Mouse (Mus musculus): Measurements from ENCODE around the gene Taf1d.

DNA sequence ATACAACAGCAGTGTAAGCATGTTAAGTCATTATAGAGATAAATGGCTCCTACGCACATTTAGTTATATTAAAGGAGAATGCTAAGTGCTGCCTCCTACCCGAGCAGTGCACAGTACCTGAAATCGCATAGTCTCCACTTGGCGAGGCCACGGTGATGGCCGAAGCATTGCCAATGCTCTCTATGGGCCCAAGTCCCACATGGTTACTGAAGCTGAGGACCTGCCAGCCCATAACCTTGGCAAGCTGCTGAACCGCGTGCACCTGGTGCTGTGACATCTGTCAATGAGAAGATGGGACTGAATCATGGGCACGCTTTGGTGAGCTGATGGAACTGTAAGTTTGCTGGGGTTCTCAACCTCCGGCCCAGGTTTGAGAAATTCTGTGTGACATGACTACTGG, 42.5 kb upstream of the Taf1d start:
- no peak for TF ChIP-seq CTCF (IDR thresholded peaks at IDR 0.05; ENCODE audit: borderline replicate concordance, insufficient read depth, low read length)
- TF ChIP-seq POLR2A (IDR thresholded peaks at IDR 0.05; ENCODE audit: low read depth, low read length): no peak

All from embryonic fibroblast, embryonic 13.5 days (primary cell).